Mouse (Mus musculus) brain, embryonic 14.5 days (tissue): Measurements from ENCODE around the gene Rb1.

Experiments used
- CTCF ChIP-seq: fragments of 200-500 bp; IDR thresholded peaks from 2 replicates; pipeline ENCODE4 v1.5.1; 2012; ENCODE audit warnings: inconsistent platforms, mild to moderate bottlenecking, moderate library complexity, borderline replicate concordance; ENCODE audit not compliant: insufficient read depth, insufficient read length; ENCODE audit errors: extremely low read depth
- POLR2A ChIP-seq: fragments of 200-500 bp; IDR thresholded peaks from 2 replicates; pipeline ENCODE4 v1.6.1; 2012; ENCODE audit warnings: mild to moderate bottlenecking, inconsistent platforms, borderline replicate concordance; ENCODE audit not compliant: poor library complexity, insufficient read depth, insufficient read length, severe bottlenecking; ENCODE audit errors: extremely low read depth

DNA sequence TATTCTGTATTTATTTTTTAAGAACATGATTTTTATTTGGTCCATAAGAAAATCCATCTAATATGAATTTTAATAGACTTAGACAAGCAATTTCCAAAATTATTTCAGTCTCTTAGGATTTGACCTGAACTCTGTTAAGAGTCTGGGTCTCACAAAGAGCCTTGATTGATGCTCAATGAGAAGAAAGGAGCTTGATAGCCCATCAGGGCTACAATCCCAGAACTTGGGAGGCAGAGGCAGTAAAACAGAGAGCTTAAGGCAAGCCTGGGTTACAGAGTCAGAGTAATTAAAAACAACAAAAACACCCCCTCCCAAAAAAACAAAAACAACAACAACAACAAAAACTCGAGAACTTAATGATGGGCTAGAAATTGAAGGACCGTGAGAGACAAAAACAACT lies 1.7 kb downstream of the Rb1 start:
- no peak for TF ChIP-seq CTCF
- TF ChIP-seq POLR2A: no peak
